Mouse (Mus musculus): ENCODE measurements around the gene 3110082I17Rik. TPM values are rescaled to one million over a fixed set of nuclear protein-coding genes. Genes with fewer than 3 reads are reported as not detected.
"Not testable (repeated sequence)": the region's sequence is repeated elsewhere in the genome, so short reads cannot be mapped to it uniquely, and the experiment has no call there.

Gene 3110082I17Rik
- polyA plus RNA-seq, 1 experiment from 2014 or later = 26.2 TPM

DNA sequence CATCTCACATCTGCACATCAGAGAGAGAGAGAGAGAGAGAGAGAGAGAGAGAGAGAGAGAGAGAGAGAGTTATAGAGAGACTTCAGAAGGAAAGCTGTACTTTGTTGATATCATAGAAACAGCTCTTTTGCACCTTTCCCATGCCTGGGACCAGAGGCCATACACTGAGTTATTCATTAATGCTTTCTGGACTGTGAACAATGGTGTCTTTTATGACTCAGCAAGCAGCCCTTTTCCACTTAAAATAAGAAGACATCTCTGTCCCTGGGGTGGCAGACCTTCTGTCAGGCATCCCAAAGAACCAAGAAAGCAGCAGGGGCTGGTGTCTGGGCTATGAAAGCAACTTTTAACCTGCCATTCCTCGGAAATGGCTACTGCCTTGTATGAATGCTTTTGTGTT is 113.1 kb downstream of the 3110082I17Rik start:
- Histone ChIP-seq H3K36me3 (peaks cover 10% of the 10 kb centered on the region), H3K9me3 (replicated peaks) (no peaks in the 10 kb centered on the region), H3K9ac (no peak overlapping the region), H3K4me2 (no peak overlapping the region), H3K27ac (no peak overlapping the region), H3K27me3 (no peaks in the 10 kb centered on the region), H3K4me3 (replicated peaks) (no peak overlapping the region), H3K4me1 (replicated peaks) (peaks cover 79% of the 10 kb centered on the region)
- ATAC-seq (ENCODE audit: low read depth) = no peak
- WGBS (ENCODE audit: insufficient replicate concordance) = 54% methylated on average over 1 of the region's 1 CpGs
- no peak for DNase-seq

GRCm38 (mm10) chr5:139345364-139345714 is 115.0 kb downstream of the 3110082I17Rik start:
- no peaks in the 10 kb centered on the region for H3K27me3 ChIP-seq

GRCm38 (mm10) chr5:139344687-139345363 is 115.5 kb downstream of the 3110082I17Rik start:
- Histone ChIP-seq H3K9me3 (replicated peaks) (no peaks in the 10 kb centered on the region), H3K27ac (peak overlapping the region; percentile 81), H3K4me3 (replicated peaks) (peak overlapping the region; percentile 89), H3K27me3 (no peaks in the 10 kb centered on the region), H3K4me1 (replicated peaks) (peaks cover 58% of the 10 kb centered on the region), H3K9ac (peak overlapping the region; percentile 85), H3K36me3 (peaks cover 31% of the 10 kb centered on the region), H3K4me2 (peak overlapping the region; percentile 97)
- DNase-seq (peak; percentile 95), ATAC-seq (ENCODE audit: low read depth) (peak; percentile 86)
- under 1% methylated on average over 33 of the region's 33 CpGs for WGBS (ENCODE audit: insufficient replicate concordance)

More at GRCm38 (mm10) chr5:139345364-139345714, 115.0 kb downstream of the 3110082I17Rik start:
- DNase-seq (no peak), ATAC-seq (ENCODE audit: low read depth) (peak; percentile 30)
- Histone ChIP-seq H3K9ac (peak overlapping the region; percentile 55), H3K36me3 (peaks cover 26% of the 10 kb centered on the region), H3K9me3 (replicated peaks) (no peaks in the 10 kb centered on the region), H3K4me3 (replicated peaks) (peak overlapping the region; percentile 89), H3K27ac (peak overlapping the region; percentile 76), H3K4me1 (replicated peaks) (peaks cover 60% of the 10 kb centered on the region), H3K4me2 (peak overlapping the region; percentile 97)
- WGBS (ENCODE audit: insufficient replicate concordance) = 9% methylated on average over 5 of the region's 5 CpGs

GRCm38 (mm10) chr5:139344021-139344686 is 116.2 kb downstream of the 3110082I17Rik start:
- H3K4me1 ChIP-seq (replicated peaks) = peaks cover 52% of the 10 kb centered on the region
- peaks cover 38% of the 10 kb centered on the region for H3K36me3 ChIP-seq
- H3K27me3 ChIP-seq = no peaks in the 10 kb centered on the region
- H3K4me2 ChIP-seq = peak overlapping the region; percentile 97
- peak overlapping the region; percentile 85 for H3K9ac ChIP-seq
- DNase-seq (peak; percentile 77), ATAC-seq (ENCODE audit: low read depth) (peak; percentile 72)
- H3K9me3 ChIP-seq (replicated peaks) = no peaks in the 10 kb centered on the region
- H3K4me3 ChIP-seq (replicated peaks) = peak overlapping the region; percentile 89
- H3K27ac ChIP-seq = peak overlapping the region; percentile 81
- 6% methylated on average over 12 of the region's 12 CpGs for WGBS (ENCODE audit: insufficient replicate concordance)

GRCm38 (mm10) chr5:139338891-139339290 is 121.4 kb downstream of the 3110082I17Rik start:
- 75% methylated on average over 11 of the region's 11 CpGs for WGBS (ENCODE audit: insufficient replicate concordance)
- Histone ChIP-seq H3K27me3 (no peaks in the 10 kb centered on the region), H3K36me3 (peaks cover 70% of the 10 kb centered on the region), H3K9ac (no peak overlapping the region), H3K27ac (no peak overlapping the region), H3K9me3 (replicated peaks) (no peaks in the 10 kb centered on the region), H3K4me1 (replicated peaks) (peaks cover 23% of the 10 kb centered on the region), H3K4me3 (replicated peaks) (no peak overlapping the region), H3K4me2 (no peak overlapping the region)
- ATAC-seq (ENCODE audit: low read depth) = no peak
- no peak for DNase-seq

- Histone ChIP-seq H3K9ac (no peak overlapping the region), H3K4me1 (replicated peaks) (peaks cover 18% of the 10 kb centered on the region), H3K9me3 (replicated peaks) (no peaks in the 10 kb centered on the region), H3K4me2 (no peak overlapping the region), H3K4me3 (replicated peaks) (no peak overlapping the region), H3K27me3 (no peaks in the 10 kb centered on the region), H3K27ac (no peak overlapping the region), H3K36me3 (peaks cover 70% of the 10 kb centered on the region)
- ATAC-seq (ENCODE audit: low read depth) = no peak; the same call in 1 of the 2 replicates
- WGBS (ENCODE audit: insufficient replicate concordance) = 78% methylated on average over 3 of the region's 3 CpGs
- DNase-seq = no peak
Observed at GRCm38 (mm10) chr5:139338403-139338802, 121.9 kb downstream of the 3110082I17Rik start.

- Histone ChIP-seq H3K9ac (no peak overlapping the region), H3K4me3 (replicated peaks) (no peak overlapping the region), H3K36me3 (peaks cover 67% of the 10 kb centered on the region), H3K9me3 (replicated peaks) (no peaks in the 10 kb centered on the region), H3K4me2 (no peak overlapping the region), H3K27me3 (no peaks in the 10 kb centered on the region), H3K27ac (no peak overlapping the region), H3K4me1 (replicated peaks) (peaks cover 15% of the 10 kb centered on the region)
- no peak for DNase-seq
- ATAC-seq (ENCODE audit: low read depth) = no peak
- WGBS (ENCODE audit: insufficient replicate concordance) = 78% methylated on average over 13 of the region's 13 CpGs
Observed at GRCm38 (mm10) chr5:139337826-139338370, 122.4 kb downstream of the 3110082I17Rik start.

GRCm38 (mm10) chr5:139335634-139336033 is 124.7 kb downstream of the 3110082I17Rik start:
- H3K4me2 ChIP-seq = no peak overlapping the region
- 78% methylated on average over 4 of the region's 4 CpGs for WGBS (ENCODE audit: insufficient replicate concordance)
- no peaks in the 10 kb centered on the region for H3K27me3 ChIP-seq
- H3K4me3 ChIP-seq (replicated peaks) = no peak overlapping the region
- H3K9ac ChIP-seq = no peak overlapping the region
- no peak overlapping the region for H3K27ac ChIP-seq
- peaks cover 48% of the 10 kb centered on the region for H3K36me3 ChIP-seq
- DNase-seq (no peak), ATAC-seq (ENCODE audit: low read depth) (peak; percentile 17; the same call in 1 of the 2 replicates)
- H3K4me1 ChIP-seq (replicated peaks) = peaks cover 22% of the 10 kb centered on the region
- H3K9me3 ChIP-seq (replicated peaks) = no peaks in the 10 kb centered on the region

DNA sequence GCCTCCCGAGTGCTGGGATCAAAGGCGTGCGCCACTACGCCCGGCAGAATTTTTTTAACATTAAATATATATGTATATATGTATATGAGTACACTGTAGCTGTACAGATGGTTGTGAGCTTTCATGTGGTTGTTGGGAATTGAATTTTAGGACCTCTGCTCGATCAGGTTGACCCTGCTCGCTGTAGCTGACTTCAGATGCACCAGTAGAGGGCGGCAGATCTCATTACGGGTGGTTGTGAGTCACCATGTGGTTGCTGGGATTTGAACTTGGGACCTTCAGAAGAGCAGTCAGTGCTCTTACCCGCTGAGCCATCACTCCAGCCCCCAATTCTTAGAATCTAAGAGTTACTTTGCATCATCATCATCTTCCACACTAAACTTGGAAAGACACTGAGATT is 125.9 kb downstream of the 3110082I17Rik start:
- H3K4me3 ChIP-seq (replicated peaks); H3K4me2 ChIP-seq; H3K27me3 ChIP-seq; H3K9me3 ChIP-seq (replicated peaks); H3K27ac ChIP-seq; H3K9ac ChIP-seq; DNase-seq; ATAC-seq (ENCODE audit: low read depth): not testable (repeated sequence)
- peaks cover 19% of the 10 kb centered on the region for H3K4me1 ChIP-seq (replicated peaks)
- H3K36me3 ChIP-seq = peaks cover 35% of the 10 kb centered on the region
- 74% methylated on average over 10 of the region's 10 CpGs for WGBS (ENCODE audit: insufficient replicate concordance)

DNA sequence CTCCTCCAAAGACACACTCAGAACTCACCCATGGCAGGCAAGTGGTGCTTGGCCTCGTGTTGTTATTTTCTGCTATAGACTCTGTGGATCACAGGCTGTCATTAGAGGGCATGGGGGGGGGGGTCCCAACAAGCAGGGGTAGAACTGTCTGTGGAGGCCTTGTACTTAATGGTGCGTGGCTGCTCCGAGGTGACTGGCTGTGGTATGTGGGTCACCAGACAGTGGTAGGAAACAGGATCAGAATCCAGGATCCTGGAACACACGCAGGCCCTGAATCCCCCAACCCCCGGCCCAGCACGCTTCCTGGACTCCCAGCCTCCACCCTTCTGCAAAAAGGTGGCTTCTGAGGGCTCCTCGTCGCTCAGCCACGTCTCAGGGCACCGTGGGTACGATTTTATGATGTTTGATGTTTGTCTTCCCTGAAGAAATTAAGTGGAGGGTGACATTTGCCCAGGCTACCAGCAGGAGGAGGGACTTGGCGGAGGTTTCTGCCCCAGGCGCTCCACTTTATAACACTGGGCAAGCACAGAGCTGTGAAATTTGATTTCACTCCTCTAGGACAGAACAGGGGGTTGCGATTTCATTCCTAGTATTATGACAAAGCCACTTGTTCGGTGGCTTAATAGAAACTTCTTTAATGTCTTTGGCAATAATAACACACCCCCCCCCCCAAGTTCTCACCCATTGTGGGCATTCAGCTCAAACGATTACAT is 126.9 kb downstream of the 3110082I17Rik start:
- H3K4me2 ChIP-seq = no peak overlapping the region
- H3K4me1 ChIP-seq (replicated peaks) = peaks cover 15% of the 10 kb centered on the region
- WGBS (ENCODE audit: insufficient replicate concordance) = 74% methylated on average over 16 of the region's 16 CpGs
- H3K9me3 ChIP-seq (replicated peaks) = no peaks in the 10 kb centered on the region
- no peak overlapping the region for H3K9ac ChIP-seq
- DNase-seq (no peak), ATAC-seq (ENCODE audit: low read depth) (no peak)
- peaks cover 26% of the 10 kb centered on the region for H3K36me3 ChIP-seq
- no peak overlapping the region for H3K4me3 ChIP-seq (replicated peaks)
- no peak overlapping the region for H3K27ac ChIP-seq
- no peaks in the 10 kb centered on the region for H3K27me3 ChIP-seq

Measured in liver, embryonic 13.5 days (tissue).